32 mouse cellular contexts compared by ENCODE assay signal in the genomic region with DNA sequence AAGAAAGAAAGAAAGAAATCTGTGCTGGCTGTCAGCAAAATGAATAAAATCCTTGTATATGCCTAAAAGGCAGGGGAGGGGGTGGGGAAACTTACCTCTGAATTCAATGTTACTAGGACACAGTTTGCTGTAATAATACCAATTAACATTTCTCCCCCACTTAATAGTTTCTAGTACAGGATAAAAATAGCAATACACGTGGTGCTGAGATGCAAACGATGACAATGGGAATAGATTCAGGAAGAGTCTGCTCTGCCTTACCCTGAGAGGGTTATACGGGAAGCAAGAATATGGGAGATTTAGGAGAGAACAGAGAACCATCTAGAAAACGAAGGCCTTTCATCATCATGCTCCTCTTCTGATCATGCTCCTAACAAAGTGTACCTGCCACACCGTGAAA.
DNase-seq lines count a peak whose midpoint lies in the region; ATAC-seq and TF ChIP-seq lines count a peak whose summit lies in the region.
"Had no signal": no experiment of that assay in that cellular context is flagged by ENCODE, and none has a peak within 500 bp of the region (broad histone marks: within the 10 kb centered on the region; RNA-seq: fewer than 3 reads in every experiment).

No protein-coding gene starts in this region.

- H3K9me3 ChIP-seq in heart, embryonic 11.5 days (replicated peaks; ENCODE audit: control insufficient read depth, low read length): no peaks in the 10 kb centered on the region
- no peaks in the 10 kb centered on the region for H3K9me3 ChIP-seq in heart, embryonic 16.5 days (replicated peaks; ENCODE audit: control insufficient read depth, low read length)
- no peaks in the 10 kb centered on the region for H3K9me3 ChIP-seq in liver, embryonic 11.5 days (ENCODE audit: control insufficient read depth, low read length)
- H3K9me3 ChIP-seq: embryonic facial prominence, embryonic 10.5 days; embryonic facial prominence, embryonic 15.5 days; hindbrain, embryonic 15.5 days; kidney, embryonic 15.5 days; limb, embryonic 10.5 days; limb, embryonic 15.5 days; midbrain, embryonic 13.5 days; neural tube, embryonic 13.5 days had no signal

- TF ChIP-seq CTCF in brain, embryonic 14.5 days (IDR thresholded peaks at IDR 0.05; ENCODE audit: borderline replicate concordance, extremely low read depth, insufficient read depth, insufficient read length): no peak

- H3K4me1 ChIP-seq in heart, embryonic 11.5 days (ENCODE audit: control insufficient read depth, insufficient read depth, low read length): peaks cover 33% of the 10 kb centered on the region
- H3K4me1 ChIP-seq in heart, embryonic 16.5 days (ENCODE audit: control insufficient read depth, insufficient read depth, low read length): peaks cover 39% of the 10 kb centered on the region
- H3K4me1 ChIP-seq in liver, embryonic 11.5 days (replicated peaks; ENCODE audit: control insufficient read depth, insufficient read depth, low read length): no peaks in the 10 kb centered on the region
- H3K4me1 ChIP-seq: embryonic facial prominence, embryonic 15.5 days; hindbrain, embryonic 15.5 days; kidney, embryonic 15.5 days; limb, embryonic 15.5 days had no signal

- H3K27ac ChIP-seq in heart, embryonic 11.5 days (ENCODE audit: low read depth, low read length): 0 out of 2 replicates have a peak overlapping the region, but pooled peaks have one; percentile 30
- peak overlapping the region; percentile 52 for H3K27ac ChIP-seq in heart, embryonic 16.5 days (ENCODE audit: low read length)
- H3K27ac ChIP-seq in liver, embryonic 11.5 days (ENCODE audit: low read depth, low read length): no peak overlapping the region
- H3K27ac ChIP-seq: embryonic facial prominence, embryonic 10.5 days; embryonic facial prominence, embryonic 15.5 days; hindbrain, embryonic 15.5 days; kidney, embryonic 15.5 days; limb, embryonic 10.5 days; limb, embryonic 15.5 days; liver, embryonic 14.5 days; macrophage; midbrain, embryonic 13.5 days; neural tube, embryonic 13.5 days; stomach, postnatal 0 days had no signal

- WGBS in heart, embryonic 11.5 days (ENCODE audit: insufficient replicate concordance): 65% methylated on average over 5 of the region's 5 CpGs
- WGBS in heart, embryonic 16.5 days: 53% methylated on average over 5 of the region's 5 CpGs
- WGBS in liver, embryonic 11.5 days: 79% methylated on average over 5 of the region's 5 CpGs

- no peak for DNase-seq in heart, adult 11 months
- DNase-seq in heart, adult 18-20 months: no peak
- peak; percentile 34 for DNase-seq in brain, adult 2 months (ENCODE audit: low read depth, low spot score)
- DNase-seq in brain, embryonic 14.5 days (ENCODE audit: low read depth): peak; percentile 39
- no peak for DNase-seq in liver, embryonic 11.5 days (ENCODE audit: low spot score)
- DNase-seq: adrenal gland, postnatal 25 days; B cell, adult 2 months; cerebellum, adult 8-10 months; cerebellum, postnatal 25 days; gastrocnemius, postnatal 25 days; heart, postnatal 10 days; kidney, adult 11 months; kidney, postnatal 25 days; lung, adult 2 months; lung, postnatal 10 days; right cerebral cortex, postnatal 4 days; thymus, adult 18-20 months; thymus, postnatal 25 days had no signal

- H3K4me2 ChIP-seq in heart, embryonic 11.5 days: no peak overlapping the region
- no peak overlapping the region for H3K4me2 ChIP-seq in heart, embryonic 16.5 days (ENCODE audit: low read depth, low read length)
- no peak overlapping the region for H3K4me2 ChIP-seq in liver, embryonic 11.5 days
- H3K4me2 ChIP-seq: embryonic facial prominence, embryonic 15.5 days; hindbrain, embryonic 15.5 days; kidney, embryonic 15.5 days; limb, embryonic 15.5 days; midbrain, embryonic 13.5 days; neural tube, embryonic 13.5 days had no signal

- no peaks in the 10 kb centered on the region for H3K27me3 ChIP-seq in heart, embryonic 11.5 days (ENCODE audit: control insufficient read depth, insufficient read depth, low read length)
- H3K27me3 ChIP-seq in heart, embryonic 16.5 days (ENCODE audit: control insufficient read depth, insufficient read depth, low read length): no peaks in the 10 kb centered on the region
- no peaks in the 10 kb centered on the region for H3K27me3 ChIP-seq in liver, embryonic 11.5 days (replicated peaks; ENCODE audit: control insufficient read depth, insufficient read depth, low read length)
- H3K27me3 ChIP-seq: embryonic facial prominence, embryonic 15.5 days; hindbrain, embryonic 15.5 days; kidney, embryonic 15.5 days; limb, embryonic 15.5 days; midbrain, embryonic 13.5 days; neural tube, embryonic 13.5 days had no signal

- no peak for TF ChIP-seq POLR2A in brain, embryonic 14.5 days (IDR thresholded peaks at IDR 0.05; ENCODE audit: borderline replicate concordance, extremely low read depth, insufficient read depth, insufficient read length, poor library complexity, severe bottlenecking)

- 0 out of 2 replicates have a peak overlapping the region, but pooled peaks have one; percentile 47 for H3K9ac ChIP-seq in heart, embryonic 11.5 days (ENCODE audit: low read depth, low read length)
- no peak overlapping the region for H3K9ac ChIP-seq in heart, embryonic 16.5 days (ENCODE audit: low read length)
- no peak overlapping the region for H3K9ac ChIP-seq in liver, embryonic 11.5 days (ENCODE audit: low read depth, low read length)
- H3K9ac ChIP-seq: embryonic facial prominence, embryonic 15.5 days; hindbrain, embryonic 15.5 days; kidney, embryonic 15.5 days; limb, embryonic 15.5 days; liver, embryonic 14.5 days; midbrain, embryonic 13.5 days; neural tube, embryonic 13.5 days had no signal

- no peak for ATAC-seq in heart, embryonic 11.5 days (replicated peaks; ENCODE audit: insufficient number of reproducible peaks, low FRiP score, low TSS enrichment)
- ATAC-seq in heart, embryonic 16.5 days (replicated peaks; ENCODE audit: extremely low read depth, insufficient read depth, low FRiP score): no peak
- no peak for ATAC-seq in liver, embryonic 11.5 days (replicated peaks; ENCODE audit: low FRiP score)
- ATAC-seq: inflammation-experienced regulatory T-cells, adult 6 months; midbrain, embryonic 13.5 days had no signal

- H3K36me3 ChIP-seq in heart, embryonic 11.5 days (ENCODE audit: control insufficient read depth, insufficient read depth, low read length): no peaks in the 10 kb centered on the region
- H3K36me3 ChIP-seq in heart, embryonic 16.5 days (ENCODE audit: control insufficient read depth, insufficient read depth): no peaks in the 10 kb centered on the region
- no peaks in the 10 kb centered on the region for H3K36me3 ChIP-seq in liver, embryonic 11.5 days (ENCODE audit: control insufficient read depth, insufficient read depth, low read length)
- H3K36me3 ChIP-seq: embryonic facial prominence, embryonic 10.5 days; embryonic facial prominence, embryonic 15.5 days; hindbrain, embryonic 15.5 days; kidney, embryonic 15.5 days; limb, embryonic 10.5 days; limb, embryonic 15.5 days; midbrain, embryonic 13.5 days; neural tube, embryonic 13.5 days had no signal

- H3K4me3 ChIP-seq in heart, embryonic 11.5 days (ENCODE audit: low read depth, low read length): no peak overlapping the region
- no peak overlapping the region for H3K4me3 ChIP-seq in heart, embryonic 16.5 days (ENCODE audit: low read length)
- H3K4me3 ChIP-seq in liver, embryonic 11.5 days (ENCODE audit: low read depth, low read length): no peak overlapping the region
- H3K4me3 ChIP-seq: embryonic facial prominence, embryonic 10.5 days; embryonic facial prominence, embryonic 15.5 days; hindbrain, embryonic 15.5 days; kidney, embryonic 15.5 days; limb, embryonic 10.5 days; limb, embryonic 15.5 days; midbrain, embryonic 13.5 days; neural tube, embryonic 13.5 days had no signal

Comparison
In these comparisons a context has a peak if more than half of its experiments do, and no peak if none do; other contexts are left out.
1. DNase-seq: peak in brain, adult 2 months (single experiment) and brain, embryonic 14.5 days (single experiment); none in heart, adult 11 months (single experiment), heart, adult 18-20 months (0 of 2) and liver, embryonic 11.5 days (single experiment).